ENCODE assay signal across 11 mouse cellular contexts in genomic region chr4:137316027-137316770, GRCm38 (mm10). TPM values are rescaled to one million over a fixed set of nuclear protein-coding genes. Genes with fewer than 3 reads are reported as not detected.
DNase-seq lines count a peak whose midpoint lies in the region; ATAC-seq and TF ChIP-seq lines count a peak whose summit lies in the region.
"Had no signal": no experiment of that assay in that cellular context is flagged by ENCODE, and none has a peak within 500 bp of the region (broad histone marks: within the 10 kb centered on the region; RNA-seq: fewer than 3 reads in every experiment).

No protein-coding gene starts in this region.

- 70% methylated on average over 4 of the region's 4 CpGs for WGBS in heart, embryonic 13.5 days
- WGBS in lung, adult 2 months: 79% methylated on average over 4 of the region's 4 CpGs
- 68% methylated on average over 4 of the region's 4 CpGs for WGBS in heart, embryonic 16.5 days
- 88% methylated on average over 4 of the region's 4 CpGs for WGBS in forebrain, embryonic 13.5 days

- no peak for TF ChIP-seq POLR2A in lung, adult 2 months (IDR thresholded peaks at IDR 0.05; ENCODE audit: borderline replicate concordance, extremely low read depth, low read depth, low read length)

- no peak overlapping the region for H3K4me3 ChIP-seq in heart, embryonic 13.5 days
- no peak overlapping the region for H3K4me3 ChIP-seq in lung, adult 2 months (replicated peaks; ENCODE audit: extremely low read depth, low read depth, low read length)
- no peak overlapping the region for H3K4me3 ChIP-seq in heart, embryonic 16.5 days (ENCODE audit: low read length)
- H3K4me3 ChIP-seq in forebrain, embryonic 13.5 days: no peak overlapping the region
- H3K4me3 ChIP-seq: erythroblast, embryonic 14.5 days had no signal

- peaks cover 41% of the 10 kb centered on the region for H3K4me1 ChIP-seq in heart, embryonic 13.5 days
- peaks cover 8% of the 10 kb centered on the region for H3K4me1 ChIP-seq in lung, adult 2 months (ENCODE audit: control insufficient read depth, insufficient read depth, low read length)
- H3K4me1 ChIP-seq in heart, embryonic 16.5 days (ENCODE audit: control insufficient read depth, insufficient read depth, low read length): peaks cover 28% of the 10 kb centered on the region
- no peaks in the 10 kb centered on the region for H3K4me1 ChIP-seq in forebrain, embryonic 13.5 days

- H3K9me3 ChIP-seq in heart, embryonic 13.5 days: no peaks in the 10 kb centered on the region
- no peaks in the 10 kb centered on the region for H3K9me3 ChIP-seq in heart, embryonic 16.5 days (replicated peaks; ENCODE audit: control insufficient read depth, low read length)
- no peaks in the 10 kb centered on the region for H3K9me3 ChIP-seq in forebrain, embryonic 13.5 days (replicated peaks)
- H3K9me3 ChIP-seq: G1E had no signal

- H3K4me2 ChIP-seq in heart, embryonic 13.5 days: peak overlapping the region; percentile 15; the same call in 1 of the 2 replicates
- H3K4me2 ChIP-seq in heart, embryonic 16.5 days (ENCODE audit: low read depth, low read length): no peak overlapping the region
- H3K4me2 ChIP-seq in forebrain, embryonic 13.5 days: no peak overlapping the region

- DNase-seq in heart, adult 8-10 months (ENCODE audit: low spot score): no peak
- no peak for DNase-seq in lung, adult 2 months
- no peak for DNase-seq in lung, postnatal 36 days
- peak; percentile 86 for DNase-seq in Muller cell, postnatal 12 days (ENCODE audit: inconsistent ontology term)
- DNase-seq: kidney, adult 9 months had no signal

- TF ChIP-seq CTCF in lung, adult 2 months (IDR thresholded peaks at IDR 0.05; ENCODE audit: insufficient read depth, low read length): 0 out of 2 replicates have a peak, but pooled peaks have one; percentile 12

- no peak for ATAC-seq in heart, embryonic 13.5 days (ENCODE audit: extremely low read depth, insufficient number of reproducible peaks, low FRiP score, low TSS enrichment)
- ATAC-seq in heart, embryonic 16.5 days (replicated peaks; ENCODE audit: extremely low read depth, insufficient read depth, low FRiP score): no peak
- no peak for ATAC-seq in forebrain, embryonic 13.5 days

- H3K27me3 ChIP-seq in heart, embryonic 13.5 days (replicated peaks): no peaks in the 10 kb centered on the region
- H3K27me3 ChIP-seq in heart, embryonic 16.5 days (ENCODE audit: control insufficient read depth, insufficient read depth, low read length): no peaks in the 10 kb centered on the region
- no peaks in the 10 kb centered on the region for H3K27me3 ChIP-seq in forebrain, embryonic 13.5 days

- H3K9ac ChIP-seq in heart, embryonic 13.5 days: 0 out of 2 replicates have a peak overlapping the region, but pooled peaks have one; percentile 4
- no peak overlapping the region; the same call in 1 of the 2 replicates for H3K9ac ChIP-seq in heart, embryonic 16.5 days (ENCODE audit: low read length)
- H3K9ac ChIP-seq in forebrain, embryonic 13.5 days: no peak overlapping the region

- H3K36me3 ChIP-seq in heart, embryonic 13.5 days: peaks cover 65% of the 10 kb centered on the region
- H3K36me3 ChIP-seq in heart, embryonic 16.5 days (ENCODE audit: control insufficient read depth, insufficient read depth): peaks cover 18% of the 10 kb centered on the region
- H3K36me3 ChIP-seq in forebrain, embryonic 13.5 days (ENCODE audit: poor library complexity, severe bottlenecking): peaks cover 48% of the 10 kb centered on the region

- peak overlapping the region; percentile 73 for H3K27ac ChIP-seq in heart, embryonic 13.5 days (replicated peaks)
- H3K27ac ChIP-seq in heart, embryonic 16.5 days (ENCODE audit: low read length): peak overlapping the region; percentile 71
- no peak overlapping the region for H3K27ac ChIP-seq in forebrain, embryonic 13.5 days

RNA-seq across cellular contexts. Expression of gene Wnt4, which starts 38.9 kb away (rescaled TPM):
- 0.84 and 0.95 TPM in 2 replicates for polyA plus RNA-seq in heart, embryonic 13.5 days (2015; fragmentation: Nextera tagmentation; extraction: Ambion mirVana)
- total RNA-seq in heart, adult 8-10 months (2022): under 1 TPM; 0.09 to 0.25 (median 0.15) TPM
- polyA plus RNA-seq in lung, adult 2 months (2012; rRNA removed): 6.1 and 11.7 TPM in 2 replicates
- 0.65 and 0.71 TPM in 2 replicates for polyA plus RNA-seq in heart, embryonic 16.5 days (2015; fragmentation: Nextera tagmentation; extraction: Ambion mirVana)
- 0.28 and 0.30 TPM in 2 replicates for polyA plus RNA-seq in forebrain, embryonic 13.5 days (2015; fragmentation: Nextera tagmentation; extraction: Ambion mirVana)
- total RNA-seq: common myeloid progenitor, adult 5-6 weeks had no signal
- polyA plus RNA-seq: G1E had no signal

RNA-seq across cellular contexts. Expression of gene Cdc42, which starts 41.3 kb away (rescaled TPM):
- 501 and 529 TPM in 2 replicates for polyA plus RNA-seq in heart, embryonic 13.5 days (2015; fragmentation: Nextera tagmentation; extraction: Ambion mirVana)
- total RNA-seq in heart, adult 8-10 months (2022): 100 to 1,000 TPM; 121 to 145 (median 138) TPM
- polyA plus RNA-seq in lung, adult 2 months (2012; rRNA removed): 67.9 and 124 TPM in 2 replicates
- polyA plus RNA-seq in heart, embryonic 16.5 days (2015; fragmentation: Nextera tagmentation; extraction: Ambion mirVana): 497 and 514 TPM in 2 replicates
- polyA plus RNA-seq in forebrain, embryonic 13.5 days (2015; fragmentation: Nextera tagmentation; extraction: Ambion mirVana): 670 and 681 TPM in 2 replicates
